Mouse (Mus musculus) brown adipose tissue, adult 24 weeks (tissue): ENCODE data around the gene Frmd8. TPM values are rescaled to one million over a fixed set of nuclear protein-coding genes. Genes with fewer than 3 reads are reported as not detected.

ENCODE experiments used
- H3K27ac ChIP-seq: fragments of 200-500 bp; replicated peaks from 2 replicates; pipeline ENCODE4 v1.5.1; 2012; ENCODE audit warnings: low read depth, mild to moderate bottlenecking, low read length
- H3K4me1 ChIP-seq: fragments of 200-500 bp; 2 replicates; pipeline ENCODE4 v1.6.1; 2012; ENCODE audit warnings: low read length, mixed read lengths; ENCODE audit not compliant: control insufficient read depth, insufficient read depth, insufficient read length
- H3K4me3 ChIP-seq: fragments of 200-500 bp; 2 replicates; pipeline ENCODE4 v1.5.1; 2012; ENCODE audit warnings: low read depth, mild to moderate bottlenecking, low read length, moderate library complexity; ENCODE audit not compliant: insufficient read depth
- polyA plus RNA-seq: library from polyadenylated mRNA; stranded (reverse); fragments of >200 nt; gene quantifications from 2 replicates; pipeline ENCODE4 v1.2.4, GENCODE M21; 2012; ENCODE audit not compliant: missing spikeins, insufficient read depth, insufficient read length

Gene Frmd8
- polyA plus RNA-seq, 1 experiment, result 6.6 TPM

- Histone ChIP-seq H3K4me3 (peak overlapping the region; percentile 67), H3K4me1 (peaks cover 7% of the 10 kb centered on the region; the same call in 1 of the 2 replicates), H3K27ac (peak overlapping the region; percentile 100)
These were observed 34.1 kb downstream of the Frmd8 start for GRCm38 (mm10) chr19:5840890-5841388.

- Histone ChIP-seq H3K4me1 (peaks cover 7% of the 10 kb centered on the region; the same call in 1 of the 2 replicates), H3K27ac (peak overlapping the region; percentile 100), H3K4me3 (peak overlapping the region; percentile 67)
These were observed 34.8 kb downstream of the Frmd8 start for GRCm38 (mm10) chr19:5840086-5840889.

- peak overlapping the region; percentile 67 for H3K4me3 ChIP-seq
- peak overlapping the region; percentile 100 for H3K27ac ChIP-seq
- H3K4me1 ChIP-seq, result peaks cover 7% of the 10 kb centered on the region; the same call in 1 of the 2 replicates
These were observed 35.6 kb downstream of the Frmd8 start for GRCm38 (mm10) chr19:5839317-5840085.

GRCm38 (mm10) chr19:5838892-5839165, 36.2 kb downstream of the Frmd8 start:
- Histone ChIP-seq H3K27ac (peak overlapping the region; percentile 28), H3K4me3 (peak overlapping the region; percentile 27), H3K4me1 (peaks cover 7% of the 10 kb centered on the region; the same call in 1 of the 2 replicates)

- Histone ChIP-seq H3K27ac (peak overlapping the region; percentile 28), H3K4me1 (peaks cover 7% of the 10 kb centered on the region; the same call in 1 of the 2 replicates), H3K4me3 (peak overlapping the region; percentile 27)
These were observed 36.8 kb downstream of the Frmd8 start for GRCm38 (mm10) chr19:5838136-5838891.

- Histone ChIP-seq H3K4me3 (no peak overlapping the region), H3K4me1 (peaks cover 7% of the 10 kb centered on the region; the same call in 1 of the 2 replicates), H3K27ac (peak overlapping the region; percentile 30; the same call in 1 of the 2 replicates)
These were observed 37.5 kb downstream of the Frmd8 start for GRCm38 (mm10) chr19:5837606-5838005.

GRCm38 (mm10) chr19:5836941-5837572, 38.0 kb downstream of the Frmd8 start:
- Histone ChIP-seq H3K4me3 (no peak overlapping the region), H3K4me1 (peaks cover 7% of the 10 kb centered on the region; the same call in 1 of the 2 replicates), H3K27ac (peak overlapping the region; percentile 30)

GRCm38 (mm10) chr19:5835922-5836430, 39.1 kb downstream of the Frmd8 start:
- peaks cover 7% of the 10 kb centered on the region; the same call in 1 of the 2 replicates for H3K4me1 ChIP-seq
- H3K27ac ChIP-seq, result peak overlapping the region; percentile 29; the same call in 1 of the 2 replicates
- H3K4me3 ChIP-seq, result no peak overlapping the region

- peaks cover 3% of the 10 kb centered on the region; the same call in 1 of the 2 replicates for H3K4me1 ChIP-seq
- peak overlapping the region; percentile 29 for H3K27ac ChIP-seq
- no peak overlapping the region for H3K4me3 ChIP-seq
These were observed 39.8 kb downstream of the Frmd8 start for GRCm38 (mm10) chr19:5835054-5835921.

GRCm38 (mm10) chr19:5834260-5834925, 40.7 kb downstream of the Frmd8 start:
- peaks cover 2% of the 10 kb centered on the region; the same call in 1 of the 2 replicates for H3K4me1 ChIP-seq
- H3K4me3 ChIP-seq, result no peak overlapping the region
- H3K27ac ChIP-seq, result peak overlapping the region; percentile 72; the same call in 1 of the 2 replicates

- Histone ChIP-seq H3K4me1 (no peaks in the 10 kb centered on the region; the same call in 1 of the 2 replicates), H3K27ac (peak overlapping the region; percentile 72), H3K4me3 (no peak overlapping the region)
These were observed 41.6 kb downstream of the Frmd8 start for GRCm38 (mm10) chr19:5833287-5834100.

- Histone ChIP-seq H3K4me3 (no peak overlapping the region), H3K27ac (peak overlapping the region; percentile 15), H3K4me1 (no peaks in the 10 kb centered on the region; the same call in 1 of the 2 replicates)
These were observed 42.7 kb downstream of the Frmd8 start for GRCm38 (mm10) chr19:5832326-5832725.
